Mouse (Mus musculus): ENCODE data around the gene Insl6. TPM values are rescaled to one million over a fixed set of nuclear protein-coding genes. Genes with fewer than 3 reads are reported as not detected.

The Insl6 gene
- polyA plus RNA-seq, 1 experiment: 1.5 TPM

DNA sequence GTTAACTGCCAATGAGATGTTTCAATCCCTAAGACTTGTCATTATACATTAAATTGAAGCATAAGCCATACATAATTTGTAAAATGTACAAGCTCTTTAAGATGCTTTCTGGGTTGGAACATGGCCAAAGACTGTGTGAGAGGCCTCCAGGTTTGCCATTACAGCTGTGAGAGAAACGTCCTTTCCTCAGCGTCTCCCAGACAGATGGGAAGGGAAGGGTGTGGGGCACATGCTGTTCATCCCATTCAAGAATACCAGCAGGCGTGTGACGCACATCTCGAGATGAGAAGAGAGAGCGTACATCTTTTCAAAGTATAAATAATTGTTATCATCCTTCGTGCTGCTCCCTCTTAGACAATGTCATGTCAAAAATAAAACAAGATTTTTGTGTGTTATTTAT, 12.5 kb downstream of the Insl6 start:
- WGBS: 93% methylated on average over 7 of the region's 7 CpGs
- no peaks in the 10 kb centered on the region for H3K27me3 ChIP-seq (ENCODE audit: control insufficient read depth, insufficient read depth, low read length)
- DNase-seq (ENCODE audit: low read depth in 1 of 2, low spot score in 2 of 2): no peak
- H3K27ac ChIP-seq (ENCODE audit: insufficient read depth, low read length): no peak overlapping the region
- no peaks in the 10 kb centered on the region for H3K4me1 ChIP-seq (ENCODE audit: control insufficient read depth, insufficient read depth, insufficient read length)
- H3K4me3 ChIP-seq (ENCODE audit: extremely low read depth, insufficient read depth, insufficient read length): no peak overlapping the region
- H3K36me3 ChIP-seq (ENCODE audit: control insufficient read depth, insufficient read depth, low read length): peaks cover 19% of the 10 kb centered on the region
- TF ChIP-seq CTCF (IDR thresholded peaks at IDR 0.05; ENCODE audit: extremely low read depth, insufficient read depth, insufficient read length, insufficient replicate concordance): no peak
- TF ChIP-seq POLR2A (IDR thresholded peaks at IDR 0.05; ENCODE audit: low read depth, low read length): no peak

DNA sequence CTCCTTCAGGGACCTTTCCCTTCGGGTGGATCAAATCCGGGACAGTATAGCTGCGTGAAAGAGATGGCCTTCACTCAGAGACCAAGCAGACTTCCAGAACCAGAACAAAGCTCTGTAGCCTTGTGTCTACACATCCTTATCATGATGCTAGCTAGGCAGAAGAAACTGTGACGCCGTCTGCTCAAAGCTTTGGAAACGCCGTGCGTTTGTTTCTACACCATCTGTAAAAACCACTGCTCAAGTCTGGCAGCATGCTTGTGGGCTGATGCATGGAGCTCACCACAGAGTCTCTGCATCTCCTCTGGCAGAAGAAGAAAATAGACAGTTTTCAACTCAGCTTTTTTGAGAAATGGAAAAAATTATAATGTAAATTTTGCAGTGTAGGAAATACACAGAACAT, 13.4 kb downstream of the Insl6 start:
- 95% methylated on average over 8 of the region's 8 CpGs for WGBS
- TF ChIP-seq POLR2A (IDR thresholded peaks at IDR 0.05; ENCODE audit: low read depth, low read length) (no peak), CTCF (IDR thresholded peaks at IDR 0.05; ENCODE audit: extremely low read depth, insufficient read depth, insufficient read length, insufficient replicate concordance) (no peak)
- peaks cover 21% of the 10 kb centered on the region for H3K36me3 ChIP-seq (ENCODE audit: control insufficient read depth, insufficient read depth, low read length)
- no peaks in the 10 kb centered on the region for H3K4me1 ChIP-seq (ENCODE audit: control insufficient read depth, insufficient read depth, insufficient read length)
- no peak overlapping the region for H3K27ac ChIP-seq (ENCODE audit: insufficient read depth, low read length)
- DNase-seq (ENCODE audit: low read depth in 1 of 2, low spot score in 2 of 2): no peak
- no peak overlapping the region for H3K4me3 ChIP-seq (ENCODE audit: extremely low read depth, insufficient read depth, insufficient read length)
- no peaks in the 10 kb centered on the region for H3K27me3 ChIP-seq (ENCODE audit: control insufficient read depth, insufficient read depth, low read length)

DNA sequence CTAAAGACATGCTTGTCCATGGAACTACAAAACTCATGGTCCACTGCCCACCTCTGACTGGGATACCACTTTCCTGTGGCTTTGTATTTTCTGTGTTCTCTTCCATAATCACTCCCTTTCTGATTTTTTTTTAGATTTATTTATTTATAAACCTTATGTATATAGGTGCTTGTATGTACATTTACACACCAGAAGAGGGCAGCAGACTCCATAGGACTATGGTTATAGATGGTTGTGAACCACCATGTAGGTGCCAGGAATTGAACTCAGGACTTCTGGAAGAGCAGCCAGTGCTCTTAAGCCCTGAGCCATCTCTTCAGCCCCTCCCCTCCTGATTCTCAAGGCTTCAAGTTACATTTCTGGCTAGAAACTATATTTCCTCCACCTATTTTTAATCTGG, 16.3 kb downstream of the Insl6 start:
- DNase-seq (ENCODE audit: low read depth in 1 of 2, low spot score in 2 of 2): no peak
- Histone ChIP-seq H3K4me3 (ENCODE audit: extremely low read depth, insufficient read depth, insufficient read length) (no peak overlapping the region), H3K4me1 (ENCODE audit: control insufficient read depth, insufficient read depth, insufficient read length) (no peaks in the 10 kb centered on the region), H3K27me3 (ENCODE audit: control insufficient read depth, insufficient read depth, low read length) (no peaks in the 10 kb centered on the region), H3K36me3 (ENCODE audit: control insufficient read depth, insufficient read depth, low read length) (peaks cover 28% of the 10 kb centered on the region), H3K27ac (ENCODE audit: insufficient read depth, low read length) (no peak overlapping the region)
- TF ChIP-seq POLR2A (IDR thresholded peaks at IDR 0.05; ENCODE audit: low read depth, low read length) (no peak), CTCF (IDR thresholded peaks at IDR 0.05; ENCODE audit: extremely low read depth, insufficient read depth, insufficient read length, insufficient replicate concordance) (no peak)

DNA sequence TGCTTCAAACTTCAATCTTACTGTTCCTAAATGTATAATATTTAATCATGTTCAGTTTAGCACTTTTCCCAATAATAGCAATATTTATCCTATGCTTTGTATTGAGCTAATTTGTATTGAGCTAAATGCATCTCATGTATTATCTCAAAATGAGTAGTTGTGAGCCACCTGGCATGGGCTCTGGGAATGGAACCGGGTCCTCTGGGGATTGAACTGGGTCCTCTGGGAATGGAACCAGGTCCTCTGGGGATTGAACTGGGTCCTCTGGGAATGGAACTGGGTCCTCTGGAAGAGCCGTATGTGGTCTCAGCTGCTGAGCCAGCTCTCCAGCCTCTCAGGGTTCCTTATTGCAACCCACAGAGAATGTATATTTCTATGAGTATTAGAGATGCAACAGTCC, 23.0 kb downstream of the Insl6 start:
- 70% methylated on average over 2 of the region's 2 CpGs for WGBS
- Histone ChIP-seq H3K27me3 (ENCODE audit: control insufficient read depth, insufficient read depth, low read length) (no peaks in the 10 kb centered on the region), H3K4me1 (ENCODE audit: control insufficient read depth, insufficient read depth, insufficient read length) (no peaks in the 10 kb centered on the region), H3K27ac (ENCODE audit: insufficient read depth, low read length) (no peak overlapping the region), H3K36me3 (ENCODE audit: control insufficient read depth, insufficient read depth, low read length) (peaks cover 40% of the 10 kb centered on the region), H3K4me3 (ENCODE audit: extremely low read depth, insufficient read depth, insufficient read length) (no peak overlapping the region)
- TF ChIP-seq CTCF (IDR thresholded peaks at IDR 0.05; ENCODE audit: extremely low read depth, insufficient read depth, insufficient read length, insufficient replicate concordance) (no peak), POLR2A (IDR thresholded peaks at IDR 0.05; ENCODE audit: low read depth, low read length) (no peak)
- no peak for DNase-seq (ENCODE audit: low read depth in 1 of 2, low spot score in 2 of 2)

DNA sequence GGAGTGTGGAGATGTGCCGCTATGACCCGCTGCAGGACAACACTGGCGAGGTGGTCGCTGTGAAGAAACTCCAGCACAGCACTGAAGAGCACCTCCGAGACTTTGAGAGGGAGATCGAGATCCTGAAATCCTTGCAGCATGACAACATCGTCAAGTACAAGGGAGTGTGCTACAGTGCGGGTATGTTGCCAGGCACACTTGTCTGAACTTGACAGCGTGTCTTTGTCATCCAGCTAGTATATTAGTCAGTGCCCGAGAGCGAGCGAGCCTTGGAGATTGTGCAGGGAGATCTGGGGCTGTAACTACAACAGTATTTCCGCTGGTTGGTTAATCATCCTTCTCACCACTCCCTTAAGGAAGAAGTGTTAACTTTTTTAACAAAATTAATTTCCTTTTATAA, 24.2 kb downstream of the Insl6 start:
- Histone ChIP-seq H3K4me1 (ENCODE audit: control insufficient read depth, insufficient read depth, insufficient read length) (no peaks in the 10 kb centered on the region), H3K36me3 (ENCODE audit: control insufficient read depth, insufficient read depth, low read length) (peaks cover 40% of the 10 kb centered on the region), H3K4me3 (ENCODE audit: extremely low read depth, insufficient read depth, insufficient read length) (no peak overlapping the region), H3K27ac (ENCODE audit: insufficient read depth, low read length) (no peak overlapping the region), H3K27me3 (ENCODE audit: control insufficient read depth, insufficient read depth, low read length) (no peaks in the 10 kb centered on the region)
- 95% methylated on average over 13 of the region's 13 CpGs for WGBS
- DNase-seq (ENCODE audit: low read depth in 1 of 2, low spot score in 2 of 2): no peak
- TF ChIP-seq CTCF (IDR thresholded peaks at IDR 0.05; ENCODE audit: extremely low read depth, insufficient read depth, insufficient read length, insufficient replicate concordance) (no peak), POLR2A (IDR thresholded peaks at IDR 0.05; ENCODE audit: low read depth, low read length) (no peak)

DNA sequence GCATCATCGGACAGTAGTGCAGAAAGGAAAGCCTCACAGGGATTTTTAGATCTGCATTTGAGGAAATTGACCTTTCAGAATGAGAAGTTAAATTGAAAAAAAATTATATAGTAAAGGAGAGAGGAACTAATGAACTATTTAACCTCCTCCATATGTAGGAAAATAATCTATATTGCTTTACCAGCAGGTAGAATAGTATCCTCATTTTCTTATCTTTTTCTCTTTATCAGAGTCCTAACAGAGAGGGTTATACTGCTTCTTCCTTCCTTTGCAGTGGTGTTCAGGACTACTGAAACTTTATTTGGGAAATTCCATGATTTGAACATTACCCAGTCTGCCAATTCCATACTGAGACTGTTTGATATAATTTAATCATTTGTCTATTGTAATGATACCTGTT, 27.8 kb downstream of the Insl6 start:
- no peaks in the 10 kb centered on the region for H3K4me1 ChIP-seq (ENCODE audit: control insufficient read depth, insufficient read depth, insufficient read length)
- DNase-seq (ENCODE audit: low read depth in 1 of 2, low spot score in 2 of 2): no peak
- TF ChIP-seq CTCF (IDR thresholded peaks at IDR 0.05; ENCODE audit: extremely low read depth, insufficient read depth, insufficient read length, insufficient replicate concordance) (no peak), POLR2A (IDR thresholded peaks at IDR 0.05; ENCODE audit: low read depth, low read length) (no peak)
- H3K36me3 ChIP-seq (ENCODE audit: control insufficient read depth, insufficient read depth, low read length): peaks cover 43% of the 10 kb centered on the region
- H3K27ac ChIP-seq (ENCODE audit: insufficient read depth, low read length): no peak overlapping the region
- WGBS: 87% methylated on average over 1 of the region's 1 CpGs
- no peak overlapping the region for H3K4me3 ChIP-seq (ENCODE audit: extremely low read depth, insufficient read depth, insufficient read length)
- H3K27me3 ChIP-seq (ENCODE audit: control insufficient read depth, insufficient read depth, low read length): no peaks in the 10 kb centered on the region

DNA sequence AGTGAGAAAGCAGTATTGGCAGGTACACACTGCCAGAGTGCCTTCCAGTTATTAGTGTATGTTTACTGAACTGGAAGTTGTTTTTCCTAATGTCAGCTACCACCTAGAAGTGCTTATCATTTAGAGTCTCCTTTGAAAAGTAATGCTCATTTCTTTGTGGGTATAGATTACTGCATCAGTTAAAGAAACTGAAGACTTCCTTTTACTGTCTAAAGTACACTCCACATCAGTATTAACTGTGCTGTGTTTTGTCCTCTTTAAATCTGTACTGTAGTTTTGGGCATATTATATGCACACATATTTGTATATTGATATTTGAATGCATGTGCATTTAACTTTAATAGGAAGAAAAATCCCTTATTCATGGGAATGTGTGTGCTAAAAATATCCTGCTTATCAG, 29.0 kb downstream of the Insl6 start:
- no peak overlapping the region for H3K27ac ChIP-seq (ENCODE audit: insufficient read depth, low read length)
- H3K36me3 ChIP-seq (ENCODE audit: control insufficient read depth, insufficient read depth, low read length): peaks cover 46% of the 10 kb centered on the region
- H3K27me3 ChIP-seq (ENCODE audit: control insufficient read depth, insufficient read depth, low read length): no peaks in the 10 kb centered on the region
- no peak overlapping the region for H3K4me3 ChIP-seq (ENCODE audit: extremely low read depth, insufficient read depth, insufficient read length)
- no peak for TF ChIP-seq POLR2A (IDR thresholded peaks at IDR 0.05; ENCODE audit: low read depth, low read length)
- no peak for TF ChIP-seq CTCF (IDR thresholded peaks at IDR 0.05; ENCODE audit: extremely low read depth, insufficient read depth, insufficient read length, insufficient replicate concordance)
- no peak for DNase-seq (ENCODE audit: low read depth in 1 of 2, low spot score in 2 of 2)
- no peaks in the 10 kb centered on the region for H3K4me1 ChIP-seq (ENCODE audit: control insufficient read depth, insufficient read depth, insufficient read length)

Measured in spleen, adult 2 months (tissue).